Mouse (Mus musculus) retina, embryonic 14.5 days (tissue): ENCODE data around the gene Larp7.
A peak's percentile ranks its signal among the peaks of the same experiment; 100 is the strongest.

Experiments
- DNase-seq: peaks from one replicate; pipeline ENCODE4 v3.0.0-alpha.2; 2015; ENCODE audit warnings: low spot score

Gene Larp7

DNA sequence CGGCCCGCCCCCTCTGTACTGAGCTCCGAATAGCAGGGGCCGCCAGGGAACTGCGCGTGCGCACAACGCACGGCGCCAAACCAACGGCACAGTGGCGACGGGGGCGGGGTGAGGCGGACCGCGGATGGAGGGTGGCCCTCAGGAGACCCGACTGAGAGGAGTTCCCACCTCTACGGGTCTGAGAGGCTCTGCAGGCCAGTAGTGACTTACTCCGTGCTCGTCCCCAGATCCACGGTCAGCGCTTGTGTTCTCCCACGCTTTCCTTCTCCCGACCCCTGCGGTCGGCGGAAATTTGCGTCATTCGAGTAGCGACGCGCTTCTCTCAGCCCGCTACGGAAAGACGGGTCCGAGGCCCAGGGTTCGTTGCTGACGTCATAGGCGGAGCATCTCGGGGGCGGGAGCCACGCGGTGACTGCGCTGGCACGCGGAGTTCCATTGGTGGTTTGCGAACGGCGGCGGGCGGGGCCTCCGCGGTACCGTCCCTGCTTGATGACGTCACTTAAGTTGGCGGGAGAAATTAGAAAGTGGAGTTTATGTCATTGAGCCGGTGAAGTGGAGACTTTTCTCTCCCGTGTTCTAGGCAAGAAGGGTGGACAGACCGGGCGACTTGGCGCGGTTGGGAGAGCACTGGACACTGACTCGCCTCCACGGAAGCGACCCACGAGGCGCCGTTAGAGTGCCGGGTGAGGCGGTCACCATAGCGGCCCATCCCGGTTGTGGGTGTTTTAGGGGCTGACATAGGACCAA lies at the start of gene Larp7, which contains the start of gene Zgrf1:
Gene Larp7, minus strand, starts transcription at position 377 of the 747 bp plus-strand sequence.
Gene Zgrf1, plus strand, starts transcription at position 517 of the 747 bp plus-strand sequence.
- DNase-seq = peak; percentile 99

DNA sequence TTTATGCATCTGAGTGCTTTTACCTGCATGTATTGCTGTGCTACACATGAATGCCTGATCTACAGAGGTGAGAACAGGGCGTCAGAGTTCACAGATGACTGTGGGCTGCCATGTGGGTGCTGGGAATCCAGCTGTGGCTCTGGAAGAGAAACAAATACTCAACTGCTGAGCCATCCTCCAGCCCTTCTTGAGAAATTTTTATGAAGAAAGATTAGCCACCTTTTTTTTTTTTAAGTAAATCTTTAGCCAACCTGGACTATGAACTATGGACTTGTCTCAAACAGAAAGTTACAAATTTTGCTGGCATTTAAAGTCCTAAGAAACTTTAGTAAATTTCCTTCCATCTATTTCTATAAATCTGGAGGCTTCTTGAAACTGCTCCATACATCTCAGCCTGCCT lies 44.0 kb upstream of the Larp7 start:
- no peak for DNase-seq

DNA sequence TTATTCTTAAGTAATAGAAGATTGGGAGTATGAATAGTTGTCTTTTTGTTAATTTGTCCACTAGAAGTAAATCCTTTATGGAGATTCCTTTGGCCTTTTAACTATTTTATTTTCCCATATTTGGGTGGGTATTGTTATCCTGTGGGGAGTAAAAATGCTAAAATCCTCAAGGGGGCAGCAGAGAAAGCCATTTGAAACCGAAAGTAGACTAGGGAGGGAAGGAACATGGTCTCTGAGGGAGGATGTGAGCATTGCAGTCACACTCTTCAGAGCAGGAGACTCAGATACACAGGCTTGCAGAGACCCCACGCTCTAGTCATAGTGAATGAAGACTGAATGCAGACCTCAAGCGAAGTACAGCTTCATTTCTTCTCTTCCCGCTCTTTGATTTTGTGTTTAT lies 19.4 kb upstream of the Larp7 start:
- DNase-seq = peak; percentile 80

GRCm38 (mm10) chr3:127565129-127565528 lies 12.0 kb upstream of the Larp7 start:
- DNase-seq = no peak

DNA sequence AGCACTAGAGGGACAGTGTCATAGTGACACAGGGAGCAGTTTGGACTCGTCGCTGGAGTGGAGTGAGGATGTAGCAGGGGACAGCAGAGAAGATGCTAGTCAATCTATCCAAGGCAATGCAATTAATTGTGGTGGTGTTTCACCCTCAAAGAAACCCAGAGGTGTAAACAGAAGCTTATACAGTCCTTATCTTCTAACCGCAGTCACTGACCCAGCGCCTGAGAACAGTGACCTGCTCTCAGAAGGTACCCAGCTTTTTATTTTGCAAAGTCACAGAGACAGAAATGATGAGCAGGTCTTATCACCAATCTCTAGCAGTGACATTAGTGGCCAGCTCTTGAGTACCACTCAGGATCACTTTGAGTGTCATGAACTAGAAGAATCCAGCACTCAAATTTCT lies 9.8 kb upstream of the Larp7 start:
- no peak for DNase-seq

GRCm38 (mm10) chr3:127558201-127558600 lies 5.1 kb upstream of the Larp7 start:
- DNase-seq = no peak

- peak; percentile 66 for DNase-seq
Measured at GRCm38 (mm10) chr3:127554723-127555122, 1.6 kb upstream of the Larp7 start.

GRCm38 (mm10) chr3:127553720-127554043 lies 533 bp upstream of the Larp7 start:
- no peak for DNase-seq

DNA sequence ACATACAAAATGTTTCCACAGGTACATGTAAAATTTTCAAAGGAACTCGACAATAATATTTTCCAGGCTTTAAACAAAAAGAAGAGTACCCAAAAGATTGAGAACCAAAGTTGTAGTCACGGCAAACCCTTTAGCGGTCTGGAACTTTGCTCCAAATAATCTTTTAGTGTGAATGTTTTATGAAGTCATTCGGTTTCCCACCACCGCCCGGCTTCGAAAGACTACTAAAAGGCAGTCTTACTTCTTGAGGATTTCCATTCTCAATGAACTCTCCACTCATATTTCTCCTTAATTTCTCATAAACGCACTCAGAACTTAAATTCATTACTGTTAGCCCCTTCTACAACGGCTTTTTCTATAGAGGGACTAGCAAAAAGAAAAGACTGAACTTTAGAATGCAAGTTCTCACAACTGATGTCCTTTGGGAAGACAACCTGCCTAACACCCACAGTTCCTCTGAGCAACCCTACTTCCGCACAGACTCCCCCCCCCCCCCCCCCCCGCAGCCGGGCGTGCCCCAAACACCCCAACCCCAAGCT lies 646 bp downstream of the Larp7 start:
- no peak for DNase-seq

- DNase-seq = peak; percentile 63
Measured at GRCm38 (mm10) chr3:127547882-127548281, 5.3 kb downstream of the Larp7 start.

GRCm38 (mm10) chr3:127544610-127545121 lies 8.5 kb downstream of the Larp7 start:
- DNase-seq = no peak

DNA sequence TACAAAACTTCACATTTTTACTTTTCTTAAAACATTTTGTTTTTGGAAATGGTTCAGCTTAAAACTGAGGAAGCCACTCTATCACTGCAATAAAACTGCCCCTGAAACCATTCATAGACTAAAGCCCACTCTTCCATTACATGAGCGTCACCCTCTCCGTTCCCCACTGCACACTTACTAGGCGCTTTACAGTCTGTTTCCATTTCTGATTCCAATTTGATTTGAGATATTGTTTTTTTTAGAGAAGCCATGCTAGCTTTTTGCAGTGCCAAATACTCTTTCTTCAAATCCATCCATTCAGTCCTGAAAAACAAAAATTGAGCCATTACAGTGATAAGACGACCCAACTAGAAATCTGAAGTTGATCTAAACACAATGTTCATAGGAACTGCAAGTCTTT lies 9.2 kb downstream of the Larp7 start:
- DNase-seq = no peak

- DNase-seq = no peak
Measured at GRCm38 (mm10) chr3:127539193-127539592, 14.0 kb downstream of the Larp7 start.

- DNase-seq = no peak
Measured at GRCm38 (mm10) chr3:127530293-127530692, 22.9 kb downstream of the Larp7 start.

- no peak for DNase-seq
Measured at GRCm38 (mm10) chr3:127529824-127530223, 23.3 kb downstream of the Larp7 start.

- no peak for DNase-seq
Measured at GRCm38 (mm10) chr3:127529210-127529609, 23.9 kb downstream of the Larp7 start.

DNA sequence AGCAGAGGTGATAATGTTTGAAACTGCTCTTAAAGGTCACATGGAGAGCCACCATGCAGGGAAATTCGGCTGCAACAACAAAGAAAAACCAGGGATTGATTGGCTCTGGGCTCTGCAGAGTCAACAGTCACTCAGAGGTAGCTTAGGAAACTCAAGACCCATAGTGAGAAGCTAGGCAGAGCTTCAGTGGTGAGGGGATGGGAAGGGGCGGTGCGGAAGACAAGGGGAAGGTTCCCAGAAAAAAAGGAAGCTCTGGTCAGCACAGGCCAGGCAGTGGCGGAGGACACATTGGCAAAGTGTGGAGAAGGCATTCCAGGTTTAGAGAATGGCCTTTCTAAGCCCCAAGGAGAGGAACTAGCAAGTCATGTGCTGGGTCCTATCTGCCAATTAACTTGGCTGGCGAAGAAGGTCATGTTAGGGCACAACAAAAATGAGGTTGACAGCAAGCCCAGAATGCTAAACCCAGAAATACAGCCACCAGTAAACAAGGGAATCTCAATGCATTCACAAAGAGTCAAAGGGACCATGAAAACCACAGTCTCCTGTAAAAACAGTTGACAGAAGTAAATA lies 25.6 kb downstream of the Larp7 start:
- DNase-seq = no peak

DNA sequence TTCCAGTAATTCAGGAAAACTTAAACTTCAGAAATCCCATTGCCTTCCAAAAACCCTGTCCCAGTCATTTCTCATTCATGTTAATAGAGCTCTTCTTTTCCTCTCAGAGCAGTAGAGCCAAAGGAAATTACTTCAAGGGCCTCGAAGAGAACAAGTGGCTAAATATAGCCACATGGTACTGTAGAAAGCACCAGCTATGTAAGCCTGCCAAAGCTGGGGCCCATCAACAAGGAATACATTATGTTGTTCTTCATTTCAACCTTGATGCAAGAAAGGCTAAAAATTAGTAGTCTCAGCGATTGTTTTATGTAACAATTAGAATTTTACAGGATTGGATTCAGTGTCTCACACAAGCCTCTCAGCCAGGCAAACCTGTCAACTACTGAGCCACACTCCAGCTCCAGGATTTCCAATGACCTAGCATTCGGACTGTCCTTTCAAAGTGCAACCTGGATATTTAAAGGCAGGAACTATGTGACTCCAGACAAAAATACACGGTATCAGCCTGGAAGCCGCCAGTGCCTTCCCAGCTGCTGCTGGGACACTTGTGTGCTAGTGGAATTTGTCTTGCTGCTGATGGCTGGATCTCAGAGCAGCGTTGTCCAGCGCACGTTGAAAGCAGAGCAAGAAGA lies 27.8 kb downstream of the Larp7 start:
- no peak for DNase-seq

DNA sequence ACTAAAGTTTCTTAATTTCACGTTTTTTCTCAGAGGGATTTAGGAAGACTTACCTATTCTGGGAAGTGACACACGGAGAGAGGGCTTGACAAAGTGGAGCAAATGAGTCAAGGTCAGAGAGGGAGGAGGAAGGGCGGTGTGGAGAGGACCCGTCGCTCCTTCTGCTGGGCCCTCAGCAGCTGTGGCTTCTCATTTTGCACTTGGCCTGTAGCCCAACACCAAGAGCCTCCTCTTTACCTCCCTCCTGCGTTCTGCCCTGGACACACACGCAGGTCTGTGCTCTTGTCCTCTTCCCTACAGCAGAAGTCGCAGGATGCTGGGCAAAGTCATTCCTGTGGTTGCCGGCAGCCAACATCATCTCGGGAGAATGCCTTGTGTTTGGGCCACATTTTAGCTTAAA lies 32.0 kb downstream of the Larp7 start:
- no peak for DNase-seq

GRCm38 (mm10) chr3:127520300-127520699 lies 32.8 kb downstream of the Larp7 start:
- no peak for DNase-seq

- peak; percentile 53 for DNase-seq
Measured at GRCm38 (mm10) chr3:127515251-127515650, 37.9 kb downstream of the Larp7 start.

- DNase-seq = no peak
Measured at GRCm38 (mm10) chr3:127513699-127514098, 39.5 kb downstream of the Larp7 start.

DNA sequence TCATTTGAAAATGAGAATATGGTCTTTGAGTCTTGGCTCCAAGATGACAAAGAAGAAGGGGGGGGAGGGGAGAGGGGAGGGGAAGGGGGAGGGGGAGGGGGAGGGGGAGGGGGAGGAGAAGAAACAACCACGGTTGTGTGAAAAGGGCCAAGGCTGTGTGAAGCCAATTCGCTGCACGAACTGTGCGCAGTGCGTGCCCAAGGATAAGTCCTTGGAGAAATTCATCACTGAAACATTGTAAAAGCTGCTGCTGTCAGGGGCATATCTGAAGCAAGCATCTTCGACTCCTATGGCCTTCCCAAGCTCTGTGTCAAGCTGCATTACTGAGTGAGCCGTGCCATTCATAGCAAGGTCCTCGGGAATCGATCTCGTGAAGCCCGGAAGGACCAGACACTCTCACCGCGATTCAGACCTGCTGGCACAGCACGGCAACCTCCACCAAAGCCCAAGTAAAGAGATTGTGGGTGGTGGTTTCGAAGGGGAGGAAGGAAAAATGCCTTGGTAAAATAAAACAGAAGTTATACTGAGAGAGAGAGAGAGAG lies 40.3 kb downstream of the Larp7 start:
- no peak for DNase-seq
